Mouse (Mus musculus): Measurements from ENCODE around the gene Sgpl1. TPM values are rescaled to one million over a fixed set of nuclear protein-coding genes. Genes with fewer than 3 reads are reported as not detected.

Sgpl1 gene
- polyA plus RNA-seq, 1 experiment from 2014 or later, result 42.8 TPM

DNA sequence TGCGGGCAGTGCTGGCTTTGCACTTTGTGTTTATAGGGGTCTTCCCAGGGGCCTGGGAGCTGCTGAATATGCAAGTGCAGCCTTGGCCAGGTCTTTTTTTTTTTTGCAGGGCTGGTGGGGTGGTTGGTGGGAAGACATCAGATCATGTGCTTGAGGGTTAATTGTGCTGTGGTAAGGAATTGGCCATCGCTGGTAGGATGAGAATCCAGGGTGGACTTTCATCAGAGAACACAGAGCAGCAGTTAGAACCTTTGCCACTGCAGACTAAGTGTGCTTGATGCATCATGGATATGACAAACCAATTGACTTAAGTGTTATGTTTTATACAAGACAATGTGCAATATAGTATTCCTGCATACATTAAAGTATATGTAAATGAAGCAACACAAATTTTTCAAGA is 62.1 kb downstream of the Sgpl1 start:
- Histone ChIP-seq H3K9ac (ENCODE audit: low read depth, low read length) (no peak overlapping the region), H3K27me3 (ENCODE audit: control insufficient read depth, insufficient read depth, low read depth, low read length) (no peaks in the 10 kb centered on the region), H3K9me3 (replicated peaks; ENCODE audit: control insufficient read depth, low read length, poor library complexity, severe bottlenecking) (no peaks in the 10 kb centered on the region), H3K27ac (ENCODE audit: low read length) (no peak overlapping the region), H3K4me3 (ENCODE audit: low read depth, low read length) (no peak overlapping the region), H3K4me1 (ENCODE audit: control insufficient read depth, insufficient read depth, low read length) (peaks cover 13% of the 10 kb centered on the region; the same call in 1 of the 2 replicates), H3K4me2 (ENCODE audit: low read length) (no peak overlapping the region), H3K36me3 (ENCODE audit: control insufficient read depth, insufficient read depth, low read length) (no peaks in the 10 kb centered on the region)
- WGBS, result 98% methylated on average over 2 of the region's 2 CpGs
- no peak for ATAC-seq

DNA sequence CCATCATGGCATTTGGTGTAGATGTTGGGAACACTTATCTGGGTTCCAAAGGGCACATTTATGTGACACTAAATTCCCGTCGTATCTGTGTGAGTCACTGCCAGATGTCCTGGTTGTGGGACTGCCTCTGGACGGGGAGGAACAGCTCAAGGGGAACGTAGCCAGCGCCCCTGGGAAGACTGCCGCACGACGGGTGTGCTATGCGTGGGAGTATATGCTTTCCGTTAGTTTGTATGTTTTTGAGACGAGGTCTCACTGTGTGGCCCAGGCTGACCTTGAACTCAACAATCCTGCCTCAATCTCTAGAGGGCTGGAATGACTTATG is 66.6 kb downstream of the Sgpl1 start:
- no peaks in the 10 kb centered on the region for H3K36me3 ChIP-seq (ENCODE audit: control insufficient read depth, insufficient read depth, low read length)
- peaks cover 5% of the 10 kb centered on the region; the same call in 1 of the 2 replicates for H3K4me1 ChIP-seq (ENCODE audit: control insufficient read depth, insufficient read depth, low read length)
- no peak overlapping the region for H3K9ac ChIP-seq (ENCODE audit: low read depth, low read length)
- no peaks in the 10 kb centered on the region for H3K27me3 ChIP-seq (ENCODE audit: control insufficient read depth, insufficient read depth, low read depth, low read length)
- H3K4me2 ChIP-seq (ENCODE audit: low read length), result no peak overlapping the region
- no peak overlapping the region for H3K27ac ChIP-seq (ENCODE audit: low read length)
- ATAC-seq, result no peak
- H3K9me3 ChIP-seq (replicated peaks; ENCODE audit: control insufficient read depth, low read length, poor library complexity, severe bottlenecking), result no peaks in the 10 kb centered on the region
- no peak overlapping the region for H3K4me3 ChIP-seq (ENCODE audit: low read depth, low read length)
- WGBS, result 85% methylated on average over 11 of the region's 11 CpGs

DNA sequence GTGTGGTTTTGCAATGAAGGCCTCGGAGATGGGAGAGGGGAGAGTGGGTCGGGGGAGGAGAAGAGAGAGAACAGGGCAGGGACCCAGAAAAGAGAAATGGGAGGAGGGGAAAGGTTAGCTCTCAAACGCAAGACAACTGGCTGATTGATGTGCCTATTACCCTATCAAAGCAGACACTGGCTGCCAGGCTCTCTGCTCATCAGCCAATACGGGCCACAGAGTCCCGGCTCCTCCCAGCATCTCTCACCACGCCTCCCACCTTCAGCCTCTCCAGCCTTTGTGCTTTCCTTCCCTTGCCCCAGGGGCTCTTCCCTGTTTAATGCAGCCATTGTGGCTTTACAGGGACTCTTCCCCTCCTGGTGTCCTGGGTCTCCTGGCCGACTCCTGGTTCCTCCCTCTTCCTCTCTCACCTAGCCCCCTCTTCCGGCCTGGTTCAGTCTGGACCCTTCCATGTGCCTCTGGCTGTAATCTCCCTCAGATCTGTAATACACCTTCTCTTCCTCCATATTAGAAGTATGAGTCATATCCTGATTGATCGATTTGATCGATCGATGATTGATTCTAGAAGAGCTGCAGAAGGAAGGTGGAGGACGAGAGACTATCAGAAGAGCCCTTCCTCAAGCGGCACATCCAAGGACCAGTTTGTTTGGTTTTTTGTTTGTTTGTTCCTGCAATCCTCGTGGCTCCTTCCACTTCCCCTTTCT is 67.1 kb downstream of the Sgpl1 start:
- Histone ChIP-seq H3K4me1 (ENCODE audit: control insufficient read depth, insufficient read depth, low read length) (peaks cover 5% of the 10 kb centered on the region; the same call in 1 of the 2 replicates), H3K4me2 (ENCODE audit: low read length) (peak overlapping the region; percentile 32), H3K4me3 (ENCODE audit: low read depth, low read length) (no peak overlapping the region), H3K9ac (ENCODE audit: low read depth, low read length) (no peak overlapping the region; the same call in 1 of the 2 replicates), H3K27me3 (ENCODE audit: control insufficient read depth, insufficient read depth, low read depth, low read length) (no peaks in the 10 kb centered on the region), H3K36me3 (ENCODE audit: control insufficient read depth, insufficient read depth, low read length) (no peaks in the 10 kb centered on the region), H3K9me3 (replicated peaks; ENCODE audit: control insufficient read depth, low read length, poor library complexity, severe bottlenecking) (no peaks in the 10 kb centered on the region), H3K27ac (ENCODE audit: low read length) (peak overlapping the region; percentile 29)
- peak; percentile 96 for ATAC-seq
- WGBS, result 39% methylated on average over 14 of the region's 14 CpGs

DNA sequence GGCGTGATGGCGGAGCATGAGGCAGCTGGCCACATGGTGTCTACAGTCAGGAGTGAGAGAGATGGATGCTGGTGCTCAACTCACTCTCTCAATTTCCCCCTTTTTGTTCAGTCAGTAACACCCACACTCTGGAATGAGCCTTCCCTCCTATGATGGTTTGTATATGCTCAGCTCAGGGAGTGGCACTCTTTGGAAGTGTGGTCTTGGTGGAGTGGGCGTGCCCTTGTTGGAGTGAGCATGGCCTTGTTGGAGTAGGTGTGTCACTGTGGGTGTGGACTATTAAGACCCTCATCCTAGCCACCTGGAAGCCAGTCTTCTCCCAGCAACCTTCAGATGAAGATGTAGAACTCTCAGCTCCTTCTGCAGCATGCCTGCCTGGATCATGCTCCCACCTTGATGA is 71.9 kb downstream of the Sgpl1 start:
- Histone ChIP-seq H3K9me3 (replicated peaks; ENCODE audit: control insufficient read depth, low read length, poor library complexity, severe bottlenecking) (no peaks in the 10 kb centered on the region), H3K36me3 (ENCODE audit: control insufficient read depth, insufficient read depth, low read length) (no peaks in the 10 kb centered on the region), H3K4me1 (ENCODE audit: control insufficient read depth, insufficient read depth, low read length) (peaks cover 7% of the 10 kb centered on the region; the same call in 1 of the 2 replicates), H3K4me2 (ENCODE audit: low read length) (no peak overlapping the region), H3K9ac (ENCODE audit: low read depth, low read length) (no peak overlapping the region), H3K4me3 (ENCODE audit: low read depth, low read length) (no peak overlapping the region), H3K27me3 (ENCODE audit: control insufficient read depth, insufficient read depth, low read depth, low read length) (no peaks in the 10 kb centered on the region), H3K27ac (ENCODE audit: low read length) (no peak overlapping the region)
- no peak for ATAC-seq
- 90% methylated on average over 3 of the region's 3 CpGs for WGBS

DNA sequence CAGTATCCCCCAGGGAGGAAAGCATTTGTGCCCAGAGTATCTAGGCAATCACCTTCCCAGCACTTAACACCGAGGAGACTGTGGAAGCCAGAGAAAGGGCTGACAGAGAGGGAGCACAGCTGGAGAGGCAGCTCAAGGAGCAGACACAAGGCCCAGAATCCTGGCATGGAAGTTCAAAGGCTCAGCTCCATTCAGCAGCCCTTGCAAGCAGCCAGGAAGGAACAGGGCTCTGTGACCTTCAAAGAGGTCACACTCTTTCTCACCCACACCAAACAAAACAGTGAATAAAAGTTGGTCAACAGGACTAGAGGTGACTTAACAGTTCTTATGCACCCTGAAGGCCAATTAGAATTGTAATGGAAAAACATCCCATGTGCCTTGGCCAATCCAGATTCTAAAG is 72.9 kb downstream of the Sgpl1 start:
- Histone ChIP-seq H3K4me1 (ENCODE audit: control insufficient read depth, insufficient read depth, low read length) (0 out of 2 replicates have a peak, but pooled peaks cover 3% of the 10 kb centered on the region), H3K4me2 (ENCODE audit: low read length) (no peak overlapping the region), H3K36me3 (ENCODE audit: control insufficient read depth, insufficient read depth, low read length) (no peaks in the 10 kb centered on the region), H3K9me3 (replicated peaks; ENCODE audit: control insufficient read depth, low read length, poor library complexity, severe bottlenecking) (no peaks in the 10 kb centered on the region), H3K4me3 (ENCODE audit: low read depth, low read length) (no peak overlapping the region), H3K27me3 (ENCODE audit: control insufficient read depth, insufficient read depth, low read depth, low read length) (no peaks in the 10 kb centered on the region), H3K27ac (ENCODE audit: low read length) (no peak overlapping the region), H3K9ac (ENCODE audit: low read depth, low read length) (no peak overlapping the region)
- WGBS, result 5% methylated on average over 1 of the region's 1 CpGs
- no peak for ATAC-seq

DNA sequence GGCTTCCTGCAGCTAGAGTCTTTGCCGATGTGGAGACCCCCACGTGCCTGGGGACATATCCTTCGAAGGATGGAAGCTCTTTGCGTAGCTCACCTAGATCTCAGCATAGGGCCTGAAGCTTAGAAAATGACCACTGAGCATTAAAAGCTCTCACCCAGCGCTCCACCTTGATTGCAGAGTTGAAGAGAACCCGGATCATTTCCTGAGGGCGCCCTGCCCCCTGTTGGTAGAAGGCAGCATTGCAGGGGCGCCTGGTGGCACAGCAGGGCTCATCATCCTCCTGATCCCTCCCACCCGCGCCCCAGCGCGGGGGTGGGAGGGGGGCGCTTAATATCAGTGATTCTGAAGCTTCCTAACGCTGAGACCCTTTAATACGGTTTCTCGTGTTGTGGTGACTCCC is 75.2 kb downstream of the Sgpl1 start:
- H3K36me3 ChIP-seq (ENCODE audit: control insufficient read depth, insufficient read depth, low read length), result no peaks in the 10 kb centered on the region
- H3K4me2 ChIP-seq (ENCODE audit: low read length), result peak overlapping the region; percentile 14; the same call in 1 of the 2 replicates
- 12% methylated on average over 16 of the region's 16 CpGs for WGBS
- no peaks in the 10 kb centered on the region for H3K27me3 ChIP-seq (ENCODE audit: control insufficient read depth, insufficient read depth, low read depth, low read length)
- H3K9ac ChIP-seq (ENCODE audit: low read depth, low read length), result no peak overlapping the region
- H3K27ac ChIP-seq (ENCODE audit: low read length), result no peak overlapping the region
- ATAC-seq, result no peak
- H3K9me3 ChIP-seq (replicated peaks; ENCODE audit: control insufficient read depth, low read length, poor library complexity, severe bottlenecking), result no peaks in the 10 kb centered on the region
- H3K4me3 ChIP-seq (ENCODE audit: low read depth, low read length), result no peak overlapping the region
- peaks cover 10% of the 10 kb centered on the region for H3K4me1 ChIP-seq (ENCODE audit: control insufficient read depth, insufficient read depth, low read length)

DNA sequence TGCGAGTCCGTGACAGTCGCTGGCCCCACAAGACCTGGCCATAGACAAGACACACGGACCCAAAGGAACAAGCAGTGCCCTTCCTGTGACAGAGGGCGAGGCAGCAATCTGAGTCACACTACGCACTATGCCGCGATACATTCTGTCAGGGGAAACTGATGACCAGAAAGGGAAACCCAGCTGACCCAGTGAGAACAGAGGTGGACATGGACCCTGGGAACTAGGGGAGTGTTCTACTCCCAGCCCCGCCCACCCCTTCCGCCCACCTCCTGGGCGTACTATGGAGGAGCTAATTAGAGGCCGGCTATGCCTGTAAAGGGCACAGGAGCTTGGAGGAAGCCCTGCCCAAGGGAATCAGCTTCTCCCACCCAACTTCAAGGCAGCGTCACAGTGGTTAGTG is 78.3 kb downstream of the Sgpl1 start:
- Histone ChIP-seq H3K4me1 (ENCODE audit: control insufficient read depth, insufficient read depth, low read length) (peaks cover 10% of the 10 kb centered on the region), H3K9me3 (replicated peaks; ENCODE audit: control insufficient read depth, low read length, poor library complexity, severe bottlenecking) (no peaks in the 10 kb centered on the region), H3K9ac (ENCODE audit: low read depth, low read length) (peak overlapping the region; percentile 14; the same call in 1 of the 2 replicates), H3K4me3 (ENCODE audit: low read depth, low read length) (no peak overlapping the region), H3K27ac (ENCODE audit: low read length) (no peak overlapping the region), H3K27me3 (ENCODE audit: control insufficient read depth, insufficient read depth, low read depth, low read length) (no peaks in the 10 kb centered on the region), H3K4me2 (ENCODE audit: low read length) (no peak overlapping the region), H3K36me3 (ENCODE audit: control insufficient read depth, insufficient read depth, low read length) (no peaks in the 10 kb centered on the region)
- WGBS, result 16% methylated on average over 13 of the region's 13 CpGs
- no peak for ATAC-seq

DNA sequence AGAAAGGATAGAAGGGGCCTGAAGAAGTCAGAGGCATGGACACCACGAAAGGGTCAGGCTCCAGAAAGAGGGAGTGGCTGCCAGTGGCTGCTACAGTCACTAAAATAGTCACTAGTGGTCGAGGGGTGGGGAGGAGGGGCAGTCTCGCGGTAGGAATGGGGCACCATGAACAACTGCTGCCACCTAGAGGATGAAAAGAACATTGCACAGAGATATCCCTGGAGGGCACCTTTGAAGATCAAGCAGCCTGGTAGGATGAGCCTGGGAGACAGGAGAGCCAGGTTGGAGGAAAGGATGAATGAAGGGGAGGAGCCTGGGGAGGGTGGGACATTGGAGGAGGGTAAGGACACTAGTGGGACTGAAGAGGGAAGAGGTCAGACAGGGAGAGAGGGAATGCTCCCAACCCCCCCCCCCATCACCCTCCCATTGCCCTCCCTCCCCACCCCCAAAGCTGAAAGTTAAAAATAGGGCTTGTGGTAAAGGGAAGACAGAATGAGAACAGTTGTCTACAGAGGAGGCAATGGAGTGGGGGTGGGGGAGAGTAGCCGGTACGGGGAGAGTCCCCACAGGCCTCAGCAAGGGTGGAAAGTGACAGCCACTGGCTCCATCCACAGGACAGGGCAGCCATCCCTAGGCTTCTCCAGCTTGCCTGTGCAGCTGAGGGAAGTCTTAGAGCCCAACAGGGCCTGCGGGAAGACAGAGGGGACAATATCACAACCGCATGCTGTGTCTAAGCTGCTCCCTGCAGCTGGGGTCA is 78.9 kb downstream of the Sgpl1 start:
- no peaks in the 10 kb centered on the region for H3K9me3 ChIP-seq (replicated peaks; ENCODE audit: control insufficient read depth, low read length, poor library complexity, severe bottlenecking)
- no peak overlapping the region for H3K4me3 ChIP-seq (ENCODE audit: low read depth, low read length)
- H3K27me3 ChIP-seq (ENCODE audit: control insufficient read depth, insufficient read depth, low read depth, low read length), result no peaks in the 10 kb centered on the region
- H3K4me2 ChIP-seq (ENCODE audit: low read length), result no peak overlapping the region
- no peak overlapping the region for H3K27ac ChIP-seq (ENCODE audit: low read length)
- H3K4me1 ChIP-seq (ENCODE audit: control insufficient read depth, insufficient read depth, low read length), result peaks cover 10% of the 10 kb centered on the region
- ATAC-seq, result 0 out of 2 replicates have a peak, but pooled peaks have one; percentile 63
- H3K9ac ChIP-seq (ENCODE audit: low read depth, low read length), result peak overlapping the region; percentile 14; the same call in 1 of the 2 replicates
- WGBS, result 6% methylated on average over 8 of the region's 8 CpGs
- no peaks in the 10 kb centered on the region for H3K36me3 ChIP-seq (ENCODE audit: control insufficient read depth, insufficient read depth, low read length)

Data from midbrain, embryonic 16.5 days (tissue).